Mouse (Mus musculus) kidney, adult 2 months (tissue): ENCODE results near the gene Ptn. TPM values are rescaled to one million over a fixed set of nuclear protein-coding genes. Genes with fewer than 3 reads are reported as not detected.
A peak's percentile ranks its signal among the peaks of the same experiment; 100 is the strongest.

Experiments
- DNase-seq: peaks from one replicate; pipeline ENCODE4 v3.0.0; 2021
- H3K27ac ChIP-seq: fragments of 200-500 bp; 2 replicates; pipeline ENCODE4 v1.5.1; 2012; ENCODE audit warnings: low read depth, low read length, control low read depth, inconsistent platforms; ENCODE audit not compliant: insufficient read depth
- H3K27me3 ChIP-seq: fragments of 200-500 bp; replicated peaks from 2 replicates; pipeline ENCODE4 v1.6.1; 2012; ENCODE audit warnings: mild to moderate bottlenecking, moderate library complexity, low read length, inconsistent platforms; ENCODE audit not compliant: control insufficient read depth, insufficient read depth
- H3K36me3 ChIP-seq: fragments of 200-500 bp; 2 replicates; pipeline ENCODE4 v1.6.1; 2012; ENCODE audit warnings: mild to moderate bottlenecking, moderate library complexity, low read length, inconsistent platforms; ENCODE audit not compliant: control insufficient read depth, insufficient read depth
- H3K4me1 ChIP-seq: fragments of 200-500 bp; 2 replicates; pipeline ENCODE4 v1.6.1; 2011; ENCODE audit warnings: low read length; ENCODE audit not compliant: control insufficient read depth, insufficient read depth
- H3K4me3 ChIP-seq: fragments of 200-500 bp; 2 replicates; pipeline ENCODE4 v1.5.1; 2011; ENCODE audit warnings: mild to moderate bottlenecking, low read depth, low read length, control low read depth; ENCODE audit not compliant: insufficient read depth
- CTCF ChIP-seq: fragments of 200-500 bp; conservative IDR thresholded peaks from 2 replicates; pipeline ENCODE4 v1.5.1; 2011; ENCODE audit warnings: low read depth, mild to moderate bottlenecking, control low read depth, low read length, moderate library complexity, mixed read lengths; ENCODE audit not compliant: insufficient read depth, insufficient read length
- POLR2A ChIP-seq: fragments of 200-500 bp; IDR thresholded peaks from one replicate; pipeline ENCODE4 v1.6.1; 2011; ENCODE audit warnings: low read depth, low read length, control low read depth
- WGBS: fragments of 180-500 bp; shearing (Covaris S2); methylation state at CpG from one replicate; pipeline ENCODE4 v1.1.7; 2018; 5-methylcytosine and 5-hydroxymethylcytosine counted together
- polyA plus RNA-seq: library from polyadenylated mRNA; depleted of rRNA; stranded (reverse); fragments of >200 nt; gene quantifications from 2 replicates; pipeline ENCODE4 v1.2.3, GENCODE M21; 2012

Gene Ptn
- polyA plus RNA-seq, 1 experiment = 1.6 TPM

GRCm38 (mm10) chr6:36725509-36726160, 84.4 kb downstream of the Ptn start:
- H3K27me3 ChIP-seq = no peaks in the 10 kb centered on the region
- peak; percentile 15 for DNase-seq
- WGBS = 73% methylated on average over 3 of the region's 3 CpGs
- no peak overlapping the region for H3K4me3 ChIP-seq
- TF ChIP-seq POLR2A = no peak
- no peak for TF ChIP-seq CTCF
- H3K27ac ChIP-seq = no peak overlapping the region
- no peaks in the 10 kb centered on the region; the same call in 1 of the 2 replicates for H3K4me1 ChIP-seq
- H3K36me3 ChIP-seq = no peaks in the 10 kb centered on the region

GRCm38 (mm10) chr6:36722769-36723549, 87.1 kb downstream of the Ptn start:
- no peak overlapping the region for H3K4me3 ChIP-seq
- WGBS = 57% methylated on average over 5 of the region's 5 CpGs
- no peaks in the 10 kb centered on the region for H3K27me3 ChIP-seq
- no peak for DNase-seq
- H3K4me1 ChIP-seq = no peaks in the 10 kb centered on the region; the same call in 1 of the 2 replicates
- no peak overlapping the region for H3K27ac ChIP-seq
- H3K36me3 ChIP-seq = no peaks in the 10 kb centered on the region
- no peak for TF ChIP-seq POLR2A
- TF ChIP-seq CTCF = no peak

DNA sequence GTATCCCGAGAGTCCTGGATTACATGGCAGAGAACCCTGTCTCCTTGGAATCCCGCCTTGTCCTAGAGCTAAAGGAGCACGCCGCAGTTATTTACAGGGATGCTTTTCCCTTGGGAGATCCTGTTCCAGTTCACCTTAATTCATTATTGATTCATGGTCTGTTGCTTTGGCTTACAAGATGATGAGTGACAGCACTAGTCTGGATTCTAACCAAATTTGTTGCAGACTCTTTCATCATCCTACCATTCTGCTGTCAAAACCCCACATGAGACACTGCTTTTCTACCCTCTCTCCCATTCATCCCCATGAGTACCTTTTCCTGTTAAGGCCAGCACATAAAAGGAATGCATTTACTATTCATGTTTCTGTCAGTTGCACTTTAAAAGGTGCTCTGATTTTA, 96.7 kb downstream of the Ptn start:
- H3K4me3 ChIP-seq = no peak overlapping the region
- WGBS = 92% methylated on average over 4 of the region's 4 CpGs
- no peaks in the 10 kb centered on the region for H3K4me1 ChIP-seq
- H3K27me3 ChIP-seq = no peaks in the 10 kb centered on the region
- TF ChIP-seq POLR2A = no peak
- TF ChIP-seq CTCF = no peak
- H3K27ac ChIP-seq = no peak overlapping the region
- no peak for DNase-seq
- H3K36me3 ChIP-seq = no peaks in the 10 kb centered on the region

DNA sequence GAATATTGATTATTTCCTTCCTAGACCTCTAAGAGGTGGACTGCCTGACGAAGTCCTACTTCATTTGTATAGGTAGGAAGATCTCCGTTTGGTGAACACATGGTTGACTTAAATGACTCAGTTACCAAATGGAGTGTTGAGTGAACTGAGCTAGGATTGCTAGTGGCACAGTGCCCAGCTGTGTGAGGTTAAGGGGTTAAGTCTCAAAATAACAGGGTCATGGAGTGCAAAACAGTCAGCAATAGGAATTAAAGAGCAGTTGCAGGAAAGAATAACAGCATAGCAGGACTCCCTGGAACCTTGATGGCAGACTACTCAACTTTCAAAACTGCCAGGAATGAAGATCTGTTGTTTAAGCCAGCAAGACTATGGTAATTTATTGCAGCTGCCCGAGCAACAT, 114.5 kb downstream of the Ptn start:
- no peak overlapping the region for H3K4me3 ChIP-seq
- no peaks in the 10 kb centered on the region for H3K36me3 ChIP-seq
- H3K27ac ChIP-seq = no peak overlapping the region
- DNase-seq = peak; percentile 20
- WGBS = 43% methylated on average over 3 of the region's 3 CpGs
- TF ChIP-seq POLR2A (no peak), CTCF (no peak)
- no peaks in the 10 kb centered on the region for H3K27me3 ChIP-seq
- no peaks in the 10 kb centered on the region for H3K4me1 ChIP-seq

GRCm38 (mm10) chr6:36691497-36691896, 118.5 kb downstream of the Ptn start:
- no peaks in the 10 kb centered on the region for H3K36me3 ChIP-seq
- TF ChIP-seq POLR2A = no peak
- peak; percentile 66; the same call in 1 of the 2 replicates for TF ChIP-seq CTCF
- no peak overlapping the region for H3K27ac ChIP-seq
- peak; percentile 56 for DNase-seq
- H3K27me3 ChIP-seq = no peaks in the 10 kb centered on the region
- 10% methylated on average over 1 of the region's 1 CpGs for WGBS
- H3K4me3 ChIP-seq = no peak overlapping the region
- no peaks in the 10 kb centered on the region for H3K4me1 ChIP-seq

DNA sequence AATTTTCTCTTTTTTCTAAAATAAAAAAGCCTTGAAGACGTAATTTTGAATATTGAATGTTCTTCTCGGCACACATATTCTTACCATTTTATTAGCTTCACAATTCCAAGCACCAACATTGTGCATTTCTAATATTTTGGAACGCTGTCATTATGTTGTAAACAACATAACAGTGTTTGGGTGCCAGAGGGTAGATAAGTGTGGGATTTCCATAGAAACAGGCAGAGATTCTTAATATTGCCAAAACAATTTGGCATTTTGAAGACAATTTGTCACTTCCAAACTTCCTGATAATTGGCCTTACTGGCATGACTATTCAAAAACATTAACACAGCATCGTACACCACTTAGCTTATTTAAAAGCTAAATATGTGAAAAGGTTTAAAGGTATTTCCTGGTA, 119.1 kb downstream of the Ptn start:
- DNase-seq = no peak
- H3K27me3 ChIP-seq = no peaks in the 10 kb centered on the region
- TF ChIP-seq CTCF = no peak
- TF ChIP-seq POLR2A = no peak
- no peaks in the 10 kb centered on the region for H3K4me1 ChIP-seq
- 86% methylated on average over 4 of the region's 4 CpGs for WGBS
- H3K4me3 ChIP-seq = no peak overlapping the region
- no peaks in the 10 kb centered on the region for H3K36me3 ChIP-seq
- H3K27ac ChIP-seq = no peak overlapping the region

GRCm38 (mm10) chr6:36676710-36677691, 133.0 kb downstream of the Ptn start:
- Histone ChIP-seq H3K4me3 (no peak overlapping the region), H3K4me1 (no peaks in the 10 kb centered on the region), H3K36me3 (no peaks in the 10 kb centered on the region), H3K27me3 (no peaks in the 10 kb centered on the region), H3K27ac (no peak overlapping the region)
- TF ChIP-seq POLR2A (no peak), CTCF (no peak)
- peak; percentile 43 for DNase-seq
- 47% methylated on average over 8 of the region's 8 CpGs for WGBS
